Mouse (Mus musculus) megakaryocyte-erythroid progenitor cell, adult 5 weeks (primary cell): ENCODE data around the gene Fpgs. TPM values are rescaled to one million over a fixed set of nuclear protein-coding genes. Genes with fewer than 3 reads are reported as not detected.

Source experiments
- polyA plus RNA-seq: library from polyadenylated mRNA; stranded (reverse); fragments of >175 nt; gene quantifications from 2 replicates; pipeline ENCODE4 v1.2.3, GENCODE M21; 2012

Gene Fpgs
- 78.9 and 81.0 TPM in 2 replicates for polyA plus RNA-seq

GRCm38 (mm10) chr2:32704021-32704421 is at the start of gene Fpgs:
Gene Fpgs, minus strand, starts transcription at chr2:32704145.

DNA sequence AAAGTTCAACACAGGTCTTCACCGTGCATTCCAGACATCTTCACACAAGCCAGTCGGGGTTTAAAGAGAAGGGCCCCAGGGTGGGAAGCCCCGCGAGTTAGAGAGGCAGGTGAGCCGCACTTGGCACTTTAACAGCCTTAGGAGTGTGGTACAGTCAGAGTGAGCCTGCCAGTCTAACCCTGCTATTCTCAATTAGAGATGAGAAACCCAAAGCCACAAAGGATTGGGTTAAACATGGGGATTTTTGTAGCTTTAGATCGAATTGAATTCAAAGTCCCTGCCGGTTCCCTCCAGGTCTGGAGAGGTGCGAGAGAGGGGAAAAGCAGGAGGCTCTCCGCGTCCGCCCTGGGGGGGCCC is 36.9 kb upstream of the Fpgs start, which contains the start of gene 6330409D20Rik:
Gene 6330409D20Rik (minus strand): TSS at position 101 of the 357 bp plus-strand sequence.

DNA sequence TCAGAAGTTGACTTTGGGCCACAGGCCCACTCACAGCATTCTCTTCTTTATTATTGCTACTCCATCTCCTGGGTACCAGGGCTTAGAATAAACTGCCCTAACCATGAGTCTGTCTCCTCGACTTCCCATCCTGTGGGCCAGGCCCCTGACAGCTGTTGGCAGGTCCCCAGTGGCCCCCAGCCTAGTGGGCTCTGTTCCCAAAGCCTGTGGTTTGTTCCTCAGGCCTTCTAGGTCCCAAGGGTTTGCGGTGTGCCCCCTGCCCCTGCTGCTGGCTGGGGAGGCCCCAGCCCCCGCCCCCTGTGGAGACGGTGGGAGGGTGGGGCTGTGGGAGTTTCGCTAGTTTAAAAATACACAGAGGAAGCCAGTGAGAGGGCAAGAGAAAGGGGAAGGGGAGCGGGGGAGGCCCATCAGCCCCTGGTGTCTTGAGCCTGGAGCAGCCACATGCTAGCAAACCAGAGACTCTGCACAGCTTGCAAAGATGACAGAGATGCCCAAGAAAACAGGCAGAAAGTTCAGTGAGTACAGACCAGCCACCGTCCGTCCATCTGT is 16.8 kb upstream of the Fpgs start, which contains the start of gene Sh2d3c:
Gene Sh2d3c (plus strand): TSS at position 375 of the 549 bp plus-strand sequence.

DNA sequence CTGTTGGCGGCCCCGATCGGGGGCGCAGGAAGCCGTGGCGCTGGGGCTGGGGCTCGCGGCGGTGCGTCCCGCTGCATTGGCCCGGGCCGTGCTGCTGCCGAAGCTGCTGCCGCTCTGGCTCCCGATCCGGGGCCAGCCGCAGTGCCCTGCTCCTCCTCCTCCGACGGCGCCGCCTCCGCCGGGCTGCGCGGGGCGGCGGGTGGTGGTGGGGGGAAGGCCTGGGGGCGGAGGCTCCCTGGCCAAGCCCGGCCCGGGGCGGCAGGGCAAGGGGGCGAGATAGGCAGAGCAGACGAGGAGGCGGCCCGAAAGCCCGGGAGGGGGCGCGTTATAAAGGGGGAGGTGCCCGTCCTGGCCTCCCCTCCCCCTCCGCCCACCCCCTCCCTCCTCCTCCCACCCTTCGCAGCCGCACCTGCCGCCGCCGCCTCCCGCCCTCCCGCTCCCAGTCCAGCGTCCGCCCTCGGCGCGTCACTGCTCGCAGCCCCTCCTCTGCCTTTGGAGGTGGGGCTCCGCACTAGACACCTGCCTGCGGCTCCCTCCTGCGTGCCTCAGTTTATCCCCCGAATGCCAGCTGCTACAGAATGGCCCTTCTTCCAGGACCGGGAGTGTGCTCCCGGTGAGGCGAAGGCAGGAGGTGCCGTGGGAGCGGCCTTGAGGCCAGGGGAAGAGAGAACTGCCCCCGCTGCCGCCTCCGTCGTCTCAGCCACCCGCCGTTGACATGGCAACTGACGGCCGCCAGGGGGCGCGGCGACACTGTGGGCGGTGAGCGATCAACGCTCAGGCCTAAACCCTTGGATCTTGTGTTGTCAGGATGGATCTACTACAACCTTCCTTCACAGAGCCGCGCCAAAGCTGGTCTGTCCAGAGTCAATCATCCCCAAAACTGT is 9.2 kb upstream of the Fpgs start, which contains the start of gene Cdk9:
Gene Cdk9 (minus strand): TSS at position 143 of the 884 bp plus-strand sequence.

GRCm38 (mm10) chr2:32646379-32647056 is 57.4 kb downstream of the Fpgs start, which contains the start of gene Eng:
Gene Eng, plus strand, starts transcription at chr2:32646595.

Other genes with a start within 250 kb of the Fpgs start
- 11.1 and 12.4 TPM in 2 replicates for gene Fam102a, start 168.8 kb downstream of the Fpgs start, polyA plus RNA-seq
- gene Dpm2, start 133.3 kb downstream of the Fpgs start, polyA plus RNA-seq: 7.6 and 9.2 TPM in 2 replicates
- 0.05 TPM in 1 of 2 replicates, not detected in the other for gene Pip5kl1, start 129.3 kb downstream of the Fpgs start, polyA plus RNA-seq
- gene 9430097D07Rik, start 128.5 kb downstream of the Fpgs start, polyA plus RNA-seq: not detected in 2 replicates
- gene St6galnac4, start 117.0 kb downstream of the Fpgs start, polyA plus RNA-seq: 50.3 and 53.0 TPM in 2 replicates
- 45.6 and 49.4 TPM in 2 replicates for gene St6galnac6, start 104.4 kb downstream of the Fpgs start, polyA plus RNA-seq
- 1.7 and 1.8 TPM in 2 replicates for gene Ak1, start 82.4 kb downstream of the Fpgs start, polyA plus RNA-seq
- 118 and 140 TPM in 2 replicates for gene Eng, start 57.5 kb downstream of the Fpgs start, polyA plus RNA-seq
- gene Cdk9, start 8.9 kb upstream of the Fpgs start, polyA plus RNA-seq: 176 and 211 TPM in 2 replicates
- 27.2 and 35.4 TPM in 2 replicates for gene Sh2d3c, start 16.9 kb upstream of the Fpgs start, polyA plus RNA-seq
- gene 6330409D20Rik, start 36.9 kb upstream of the Fpgs start, polyA plus RNA-seq: not detected in 2 replicates
- 52.2 and 76.1 TPM in 2 replicates for gene Tor2a, start 53.1 kb upstream of the Fpgs start, polyA plus RNA-seq
- gene Ttc16, start 71.5 kb upstream of the Fpgs start, polyA plus RNA-seq: 0.08 and 0.30 TPM in 2 replicates
- 4.8 and 6.7 TPM in 2 replicates for gene Ptrh1, start 71.6 kb upstream of the Fpgs start, polyA plus RNA-seq
- gene Cfap157, start 80.3 kb upstream of the Fpgs start, polyA plus RNA-seq: not detected in 2 replicates
- 5.4 and 8.4 TPM in 2 replicates for gene Stxbp1, start 143.1 kb upstream of the Fpgs start, polyA plus RNA-seq
- gene Fam129b, start 172.0 kb upstream of the Fpgs start, polyA plus RNA-seq: 51.5 and 55.0 TPM in 2 replicates